Mouse (Mus musculus) liver, embryonic 14.5 days (tissue): ENCODE data around the gene Trub1. TPM values are rescaled to one million over a fixed set of nuclear protein-coding genes. Genes with fewer than 3 reads are reported as not detected.

Experiments
- ATAC-seq: fragments of 200-750 bp; cut with Nextera tagmentation; 2 replicates; pipeline ENCODE4 v1.8.0; 2017; ENCODE audit warnings: moderate number of reproducible peaks, mild to moderate bottlenecking, moderate library complexity; ENCODE audit not compliant: insufficient read depth
- DNase-seq, 3 experiments: peaks; one replicate each; pipeline ENCODE4 v3.0.0-alpha.2; 2012 to 2013; ENCODE audit warnings: low read depth in 3 of 3, low spot score in 3 of 3
- H3K27ac ChIP-seq: fragments of 300-500 bp; sonication (generic); 2 replicates; pipeline ENCODE4 v1.5.1; 2014; ENCODE audit warnings: moderate library complexity, mild to moderate bottlenecking, control low read depth, inconsistent platforms
- H3K27me3 ChIP-seq: fragments of 300-500 bp; sonication (generic); 2 replicates; pipeline ENCODE4 v1.6.1; 2014; ENCODE audit warnings: mild to moderate bottlenecking, low read length, moderate library complexity; ENCODE audit not compliant: control insufficient read depth, insufficient read depth
- H3K36me3 ChIP-seq: fragments of 300-500 bp; sonication (generic); replicated peaks from 2 replicates; pipeline ENCODE4 v1.6.1; 2014; ENCODE audit warnings: low read depth; ENCODE audit not compliant: control insufficient read depth, insufficient read depth
- H3K4me1 ChIP-seq, 2 experiments: fragments of 200-500 bp in 1 of 2; fragments of 300-500 bp in 1 of 2; sonication (generic) in 1 of 2; replicated peaks; 2 replicates each; pipeline ENCODE4 v1.6.1; 2012 to 2014; ENCODE audit warnings: antibody characterized with exemption in 1 of 2, inconsistent platforms in 1 of 2, low read length in 1 of 2; ENCODE audit not compliant: control insufficient read depth in 2 of 2, insufficient read depth in 2 of 2
- H3K4me2 ChIP-seq: fragments of 300-500 bp; sonication (generic); 2 replicates; pipeline ENCODE4 v1.6.1; 2014; ENCODE audit warnings: low read depth, mild to moderate bottlenecking, control low read depth, moderate library complexity
- H3K4me3 ChIP-seq, 2 experiments: fragments of 200-500 bp in 1 of 2; fragments of 300-500 bp in 1 of 2; sonication (generic) in 1 of 2; 2 replicates each; pipeline ENCODE4 v1.5.1; 2012 to 2014; ENCODE audit warnings: low read depth in 2 of 2, low read length in 2 of 2, mild to moderate bottlenecking in 2 of 2, control low read depth in 1 of 2, inconsistent platforms in 1 of 2, moderate library complexity in 1 of 2; ENCODE audit not compliant: insufficient read depth in 1 of 2
- H3K9ac ChIP-seq: fragments of 300-500 bp; sonication (generic); replicated peaks from 2 replicates; pipeline ENCODE4 v1.6.1; 2014; ENCODE audit warnings: mild to moderate bottlenecking, control low read depth, moderate library complexity
- H3K9me3 ChIP-seq: fragments of 300-500 bp; sonication (generic); 2 replicates; pipeline ENCODE4 v1.6.1; 2016; ENCODE audit warnings: low read length, mixed read lengths; ENCODE audit not compliant: control insufficient read depth
- CTCF ChIP-seq: IDR thresholded peaks from 2 replicates; pipeline ENCODE4 v1.5.1; 2016; ENCODE audit warnings: antibody characterized with exemption, low read depth, control low read depth
- EP300 ChIP-seq: IDR thresholded peaks from 2 replicates; pipeline ENCODE4 v1.6.1; 2016; ENCODE audit warnings: antibody characterized with exemption, low read depth
- WGBS: fragments of 180-500 bp; shearing (Covaris S2); extraction: QIAGEN DNeasy Blood & Tissue Kit; methylation state at CpG from one replicate; pipeline ENCODE4 v1.1.7; 2014; ENCODE audit not compliant: insufficient replicate concordance; 5-methylcytosine and 5-hydroxymethylcytosine counted together
- polyA plus RNA-seq, 2 experiments: library from polyadenylated mRNA; depleted of rRNA in 1 of 2; stranded (reverse) in 1 of 2; unstranded in 1 of 2; fragments of >200 nt; fragmentation: Nextera tagmentation in 1 of 2; extraction: Ambion mirVana in 1 of 2; gene quantifications; 2 replicates each; pipeline versions ENCODE4 v1.2.1 to v1.2.3; 2012 to 2014

The Trub1 gene
- polyA plus RNA-seq, 2 experiments = 6.7 to 7.8 TPM

- WGBS = 52% methylated on average over 2 of the region's 2 CpGs
- no peak for TF ChIP-seq EP300
- TF ChIP-seq CTCF = no peak
These were observed 73.0 kb downstream of the Trub1 start for GRCm38 (mm10) chr19:57525693-57526092.

GRCm38 (mm10) chr19:57530212-57530611, 77.5 kb downstream of the Trub1 start:
- no peaks in the 10 kb centered on the region for H3K4me1 ChIP-seq
- no peak overlapping the region for H3K4me3 ChIP-seq
- DNase-seq (no peak), ATAC-seq (no peak)
- TF ChIP-seq CTCF (no peak), EP300 (no peak)
- H3K27me3 ChIP-seq = no peaks in the 10 kb centered on the region
- H3K9me3 ChIP-seq = no peaks in the 10 kb centered on the region
- H3K4me2 ChIP-seq = no peak overlapping the region
- H3K9ac ChIP-seq = no peak overlapping the region
- no peaks in the 10 kb centered on the region for H3K36me3 ChIP-seq
- H3K27ac ChIP-seq = no peak overlapping the region
- WGBS = 58% methylated on average over 4 of the region's 4 CpGs

More at GRCm38 (mm10) chr19:57525693-57526092, 73.0 kb downstream of the Trub1 start:
- ATAC-seq (no peak), DNase-seq (no peak)
- Histone ChIP-seq H3K9ac (no peak overlapping the region), H3K36me3 (no peaks in the 10 kb centered on the region), H3K9me3 (no peaks in the 10 kb centered on the region), H3K27ac (no peak overlapping the region), H3K27me3 (no peaks in the 10 kb centered on the region), H3K4me2 (no peak overlapping the region), H3K4me3 (no peak overlapping the region), H3K4me1 (no peaks in the 10 kb centered on the region)

GRCm38 (mm10) chr19:57534262-57534661, 81.5 kb downstream of the Trub1 start:
- no peaks in the 10 kb centered on the region for H3K27me3 ChIP-seq
- H3K9me3 ChIP-seq = no peaks in the 10 kb centered on the region
- no peak overlapping the region for H3K4me3 ChIP-seq
- H3K9ac ChIP-seq = no peak overlapping the region
- 62% methylated on average over 7 of the region's 7 CpGs for WGBS
- no peak overlapping the region for H3K27ac ChIP-seq
- H3K36me3 ChIP-seq = no peaks in the 10 kb centered on the region
- peaks cover 0 to 2% of the 10 kb centered on the region in 2 experiments; a peak in 1 of 4 replicates for H3K4me1 ChIP-seq
- H3K4me2 ChIP-seq = no peak overlapping the region
- TF ChIP-seq CTCF = no peak
- TF ChIP-seq EP300 = no peak
- no peak for DNase-seq
- ATAC-seq = no peak

DNA sequence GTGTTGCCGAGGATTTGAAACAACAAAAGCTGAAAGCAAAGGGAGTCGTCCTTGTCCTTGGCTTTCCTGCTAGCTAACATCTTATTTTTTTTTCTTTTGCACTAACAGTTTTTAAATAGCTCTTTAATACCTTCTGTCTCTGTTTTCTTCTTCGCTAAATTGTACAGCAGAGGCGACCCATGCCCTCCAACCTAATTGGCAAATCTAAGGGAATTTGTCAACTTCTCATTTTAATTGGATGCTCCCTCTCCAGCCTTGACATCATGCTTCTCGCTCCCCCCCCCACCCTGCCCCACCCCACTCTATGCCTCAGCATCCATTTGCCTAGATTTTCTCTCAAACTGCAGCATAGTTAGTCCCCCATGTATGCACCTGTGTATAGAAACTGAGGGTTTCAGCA, 83.8 kb downstream of the Trub1 start:
- Histone ChIP-seq H3K9me3 (no peaks in the 10 kb centered on the region), H3K4me3 (no peak overlapping the region), H3K27ac (no peak overlapping the region), H3K27me3 (no peaks in the 10 kb centered on the region), H3K4me1 (peaks cover 0 to 2% of the 10 kb centered on the region in 2 experiments; a peak in 1 of 4 replicates), H3K4me2 (no peak overlapping the region), H3K36me3 (no peaks in the 10 kb centered on the region), H3K9ac (no peak overlapping the region)
- TF ChIP-seq EP300 = no peak
- no peak for TF ChIP-seq CTCF
- DNase-seq = no peak
- 62% methylated on average over 5 of the region's 5 CpGs for WGBS
- ATAC-seq = no peak

GRCm38 (mm10) chr19:57537510-57538182, 84.9 kb downstream of the Trub1 start:
- H3K9ac ChIP-seq = no peak overlapping the region
- no peak overlapping the region for H3K4me3 ChIP-seq
- ATAC-seq = no peak
- no peak overlapping the region for H3K4me2 ChIP-seq
- H3K36me3 ChIP-seq = no peaks in the 10 kb centered on the region
- TF ChIP-seq EP300 = no peak
- no peak for TF ChIP-seq CTCF
- peaks cover 0 to 2% of the 10 kb centered on the region in 2 experiments; a peak in 1 of 4 replicates for H3K4me1 ChIP-seq
- H3K9me3 ChIP-seq = no peaks in the 10 kb centered on the region
- H3K27me3 ChIP-seq = no peaks in the 10 kb centered on the region
- WGBS = 57% methylated on average over 7 of the region's 7 CpGs
- DNase-seq = no peak
- H3K27ac ChIP-seq = no peak overlapping the region
